Mouse (Mus musculus) adrenal gland, postnatal 25 days (tissue): Measurements from ENCODE around the gene Slc7a11. TPM values are rescaled to one million over a fixed set of nuclear protein-coding genes. Genes with fewer than 3 reads are reported as not detected.

Source experiments
- DNase-seq: peaks from one replicate; pipeline ENCODE4 v3.0.0; 2021; ENCODE audit warnings: mixed read lengths
- total RNA-seq: library from RNA; stranded (reverse); gene quantifications from 2 replicates; pipeline ENCODE4 v1.2.3, GENCODE M21; 2021

Slc7a11 gene
- total RNA-seq, 1 experiment from 2014 or later = 0.67 TPM

- DNase-seq = peak; percentile 32
Measured at GRCm38 (mm10) chr3:50304137-50304536, 139.3 kb downstream of the Slc7a11 start.

DNA sequence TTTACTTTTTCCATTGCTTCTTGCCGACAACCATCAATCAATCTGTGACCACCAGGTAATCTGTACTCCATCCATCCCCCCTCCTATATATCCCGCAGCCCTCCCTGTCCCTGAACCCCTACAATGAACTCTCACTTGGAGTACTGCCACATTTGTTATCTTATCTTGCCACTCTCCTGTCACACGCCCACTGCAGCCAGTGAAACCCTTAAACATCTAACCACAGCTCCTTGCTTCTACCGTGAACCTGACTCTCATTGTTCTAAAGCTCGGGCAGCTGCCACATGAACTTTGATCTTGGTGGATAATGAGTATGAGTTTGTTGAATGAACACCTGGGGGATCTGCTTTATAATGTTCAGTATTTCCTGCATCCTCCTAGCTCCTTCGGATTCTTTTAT lies 140.8 kb downstream of the Slc7a11 start:
- no peak for DNase-seq

GRCm38 (mm10) chr3:50300952-50301303 lies 142.5 kb downstream of the Slc7a11 start:
- peak; percentile 38 for DNase-seq

- peak; percentile 30 for DNase-seq
Measured at GRCm38 (mm10) chr3:50300002-50300951, 143.1 kb downstream of the Slc7a11 start.

GRCm38 (mm10) chr3:50298366-50298991 lies 144.9 kb downstream of the Slc7a11 start:
- no peak for DNase-seq

- no peak for DNase-seq
Measured at GRCm38 (mm10) chr3:50296956-50297355, 146.5 kb downstream of the Slc7a11 start.

- DNase-seq = no peak
Measured at GRCm38 (mm10) chr3:50275023-50275422, 168.4 kb downstream of the Slc7a11 start.

DNA sequence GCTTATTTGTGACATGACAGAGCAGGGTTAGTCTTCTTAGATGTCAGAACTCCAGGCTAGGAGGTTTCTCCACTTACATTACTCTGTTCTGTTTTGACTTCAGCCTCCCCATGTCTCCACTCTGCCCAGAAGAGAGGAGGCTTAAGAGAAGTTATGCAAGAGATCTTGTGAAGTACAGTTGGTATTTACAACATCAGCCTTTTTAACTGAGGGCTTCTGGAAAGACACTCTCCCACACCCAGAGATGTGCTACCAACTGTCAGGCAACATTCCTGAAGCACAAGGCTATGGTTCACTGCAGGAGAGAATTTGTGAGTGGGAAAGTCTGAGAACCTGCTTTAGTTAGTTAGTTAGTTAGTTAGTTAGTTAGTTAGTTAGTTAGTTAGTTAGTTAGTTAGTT lies 171.2 kb downstream of the Slc7a11 start:
- no peak for DNase-seq

DNA sequence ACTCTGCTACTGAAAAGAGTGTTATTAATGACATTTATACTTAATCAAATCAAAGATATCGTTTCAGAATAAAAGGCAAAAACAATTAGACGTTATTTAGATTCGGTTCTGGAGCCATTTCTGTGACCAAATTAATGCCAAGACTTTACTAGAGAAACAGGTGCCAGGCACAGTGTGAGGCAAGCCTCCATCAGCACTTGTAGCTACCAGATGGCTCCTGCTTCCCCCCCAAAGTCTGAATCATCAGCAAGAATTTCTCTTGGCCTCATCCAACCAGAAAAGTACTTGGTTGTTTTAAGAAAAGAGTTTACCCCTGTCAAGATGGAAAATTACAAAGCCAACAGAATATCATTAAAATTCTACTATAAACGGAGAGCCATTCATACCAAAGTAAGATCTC lies 173.7 kb downstream of the Slc7a11 start:
- no peak for DNase-seq

DNA sequence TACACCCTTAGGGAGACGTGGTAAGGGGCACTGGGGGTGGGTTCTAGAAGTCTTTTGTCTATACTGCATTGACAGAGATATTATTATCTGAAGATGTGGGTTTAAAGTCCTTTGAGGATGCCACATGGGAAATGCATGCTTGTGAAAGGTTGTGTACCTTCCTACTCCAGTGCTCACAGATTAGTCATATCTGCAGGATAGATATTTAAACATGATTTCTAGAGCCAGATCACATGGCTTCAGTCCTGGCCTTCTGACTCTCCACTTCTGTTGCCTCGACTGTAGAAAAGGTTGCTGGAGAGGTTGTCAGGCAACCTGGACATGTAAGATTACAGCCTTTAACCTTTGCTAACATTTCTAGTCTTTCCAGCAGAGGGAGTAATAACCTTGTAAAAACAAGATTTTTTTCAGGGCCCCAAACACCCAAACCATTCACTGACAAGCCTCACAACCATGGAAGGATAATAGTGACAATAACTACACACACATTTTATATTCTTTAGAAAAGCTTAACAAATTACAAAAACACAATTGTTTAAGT lies 180.8 kb downstream of the Slc7a11 start:
- no peak for DNase-seq

GRCm38 (mm10) chr3:50262066-50262465 lies 181.3 kb downstream of the Slc7a11 start:
- no peak for DNase-seq

- no peak for DNase-seq
Measured at GRCm38 (mm10) chr3:50260667-50261066, 182.7 kb downstream of the Slc7a11 start.

GRCm38 (mm10) chr3:50258852-50259251 lies 184.6 kb downstream of the Slc7a11 start:
- DNase-seq = no peak

DNA sequence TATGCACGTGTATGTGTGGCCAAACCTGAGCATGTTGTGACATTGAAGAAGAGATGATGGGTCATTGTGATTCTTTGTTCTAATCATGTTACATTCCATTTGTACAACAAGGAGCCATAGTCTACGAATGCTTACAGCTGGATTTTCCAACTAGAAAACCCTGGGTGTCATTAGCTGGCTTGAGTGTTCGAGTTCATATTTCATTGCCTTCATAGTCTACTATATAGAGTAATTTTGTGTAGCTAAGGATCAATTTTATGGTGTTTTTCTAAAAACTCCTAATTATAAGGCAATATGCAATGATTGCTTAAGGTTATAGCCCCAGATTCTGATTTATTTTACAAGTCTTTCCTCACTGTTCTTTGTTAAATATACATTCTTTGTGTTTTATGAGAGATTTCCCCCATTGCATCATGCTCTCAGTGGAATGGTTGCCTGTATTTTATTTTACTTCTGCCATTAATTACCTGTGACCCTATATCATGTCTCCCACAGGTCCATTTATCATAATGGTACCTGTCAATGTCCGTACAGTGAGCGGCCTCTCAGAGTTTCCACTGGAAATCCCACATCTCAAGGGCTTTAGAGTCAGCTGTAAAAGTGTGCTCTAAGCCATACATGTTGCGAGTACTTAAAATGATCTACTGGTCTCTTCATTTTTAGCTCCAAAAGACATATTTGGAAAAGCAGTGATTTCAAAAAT lies 193.7 kb downstream of the Slc7a11 start:
- DNase-seq = no peak

DNA sequence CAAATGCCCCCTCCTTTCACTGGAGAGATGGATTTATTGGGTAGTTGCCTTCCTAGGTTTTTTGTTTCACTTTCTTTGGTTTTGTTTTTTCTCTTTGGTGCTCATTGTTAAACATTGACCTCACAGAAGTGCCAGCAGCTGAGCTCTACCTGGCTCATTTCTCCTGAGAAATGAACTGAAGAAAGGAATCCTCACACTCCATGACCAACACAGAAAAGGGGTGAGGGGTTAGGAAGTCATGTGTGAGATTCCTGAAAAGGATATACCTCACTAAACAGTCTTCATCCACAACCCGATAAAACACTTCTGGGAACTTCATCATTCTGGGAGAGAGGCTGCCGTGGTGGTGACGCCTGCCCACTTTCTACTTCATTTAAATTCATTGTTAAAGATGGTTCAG lies 207.4 kb downstream of the Slc7a11 start:
- DNase-seq = no peak

DNA sequence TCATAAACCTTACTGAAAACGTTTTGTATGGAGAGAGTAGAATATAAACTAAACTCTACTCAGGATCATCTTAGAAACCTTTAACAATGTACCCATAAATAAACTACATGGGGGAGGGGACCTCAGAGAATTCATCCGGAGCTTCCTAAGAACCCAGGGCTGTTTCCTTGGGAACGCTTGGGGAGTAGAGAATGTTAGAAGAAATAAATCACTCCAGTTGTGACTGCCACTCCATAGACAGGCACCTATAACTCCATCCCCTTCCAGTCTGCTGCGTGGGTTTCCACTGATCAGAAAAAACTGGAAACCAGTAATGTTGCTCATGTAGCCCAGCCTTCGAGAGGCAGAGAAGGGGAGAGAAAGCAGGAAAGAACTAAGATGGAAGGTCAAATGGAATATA lies 210.3 kb downstream of the Slc7a11 start:
- DNase-seq = no peak

- DNase-seq = no peak
Measured at GRCm38 (mm10) chr3:50224390-50225114, 218.9 kb downstream of the Slc7a11 start.

DNA sequence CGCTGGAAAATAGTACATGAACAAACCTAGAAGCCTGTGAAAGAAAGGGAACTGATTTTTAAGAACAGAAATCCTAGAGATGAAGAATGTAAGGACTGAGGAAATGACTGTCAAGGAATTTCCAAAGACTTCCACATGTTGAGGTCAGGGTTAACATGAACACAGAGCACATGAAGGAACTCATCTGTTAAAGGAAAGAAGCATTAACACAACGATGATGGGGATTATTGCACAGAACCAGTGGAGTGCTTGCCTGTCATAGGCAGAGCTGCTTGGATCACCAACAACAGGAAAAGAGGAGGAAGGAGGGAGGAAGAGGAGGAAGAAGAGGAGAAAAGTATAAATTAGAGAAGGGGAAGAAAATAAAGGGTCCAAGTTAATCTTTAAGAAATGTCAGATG lies 223.0 kb downstream of the Slc7a11 start:
- DNase-seq = no peak

DNA sequence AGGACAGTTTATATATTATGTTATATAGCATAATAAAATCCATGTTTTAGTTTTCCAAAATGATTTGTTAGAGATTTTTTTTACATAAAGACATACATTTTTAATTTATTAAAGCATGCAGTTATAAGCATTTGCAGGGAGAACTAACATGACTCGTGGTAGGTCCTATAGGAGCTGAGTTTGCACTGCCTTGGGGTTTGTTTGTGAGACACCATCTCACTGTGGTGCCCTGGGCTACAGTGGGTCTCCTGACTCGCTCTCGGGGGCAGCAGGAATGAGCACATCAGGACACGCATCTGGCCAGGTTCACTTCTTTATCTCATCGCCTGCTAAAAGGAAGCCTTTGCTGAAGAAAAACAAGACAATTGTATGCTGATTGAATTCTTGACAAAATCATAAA lies 257.0 kb downstream of the Slc7a11 start:
- DNase-seq = no peak

DNA sequence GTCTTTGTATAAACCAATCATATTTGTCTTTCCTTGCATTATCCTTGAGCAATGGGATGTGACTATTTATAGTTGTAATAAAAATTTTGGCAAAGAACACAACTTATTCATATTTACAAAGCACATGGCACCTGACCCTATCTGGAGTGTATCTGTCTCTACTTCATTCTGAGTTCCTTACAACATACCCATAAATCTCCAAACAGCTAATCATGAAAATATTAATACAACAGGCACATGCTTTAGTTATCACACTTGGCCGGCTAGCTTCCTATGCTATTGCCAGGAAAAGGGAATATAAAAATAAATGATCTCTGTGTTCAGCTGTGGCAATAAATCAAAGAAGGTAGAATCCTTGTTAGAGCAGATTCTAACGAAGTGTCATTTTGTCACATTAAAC lies 257.5 kb downstream of the Slc7a11 start:
- DNase-seq = no peak

- no peak for DNase-seq
Measured at GRCm38 (mm10) chr3:50160756-50161155, 282.7 kb downstream of the Slc7a11 start.

DNA sequence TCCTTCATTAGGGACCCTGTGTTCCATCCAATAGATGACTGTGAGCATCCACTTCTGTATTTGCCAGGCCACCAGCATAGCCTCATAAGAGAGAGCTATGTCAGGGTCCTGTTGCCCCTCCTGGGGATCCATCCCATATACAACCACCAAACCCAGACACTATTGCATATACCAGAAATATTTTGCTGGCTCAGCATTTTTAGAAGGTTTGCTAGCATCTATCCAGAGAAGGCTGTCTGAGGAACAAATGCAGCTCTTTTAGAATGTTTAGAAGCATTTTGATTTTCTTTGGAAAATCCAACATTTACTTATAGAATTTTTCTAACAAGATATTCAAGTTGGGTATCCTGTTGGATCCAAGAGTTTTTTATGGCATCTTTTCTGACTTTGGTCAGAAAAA lies 299.3 kb downstream of the Slc7a11 start:
- DNase-seq = no peak
